Comparison of ENCODE assay signal across 12 mouse cellular contexts in genomic region chr7:130257991-130258703, GRCm38 (mm10).
DNase-seq lines count a peak whose midpoint lies in the region; ATAC-seq and TF ChIP-seq lines count a peak whose summit lies in the region.
"Had no signal": no experiment of that assay in that cellular context is flagged by ENCODE, and none has a peak within 500 bp of the region (broad histone marks: within the 10 kb centered on the region; RNA-seq: fewer than 3 reads in every experiment).

No protein-coding gene starts in this region.

- WGBS in heart, embryonic 16.5 days: 55% methylated on average over 8 of the region's 8 CpGs
- WGBS in heart, adult 2 months: 74% methylated on average over 8 of the region's 8 CpGs
- 10% methylated on average over 8 of the region's 8 CpGs for WGBS in embryonic facial prominence, embryonic 12.5 days
- WGBS in hindbrain, embryonic 15.5 days: 21% methylated on average over 8 of the region's 8 CpGs
- WGBS in neural tube, embryonic 12.5 days: 10% methylated on average over 8 of the region's 8 CpGs

- TF ChIP-seq POLR2A in heart, adult 2 months (IDR thresholded peaks at IDR 0.05; ENCODE audit: insufficient read depth, low read depth, low read length): no peak

- no peak for TF ChIP-seq CTCF in heart, adult 2 months (IDR thresholded peaks at IDR 0.05)

- peak overlapping the region; percentile 26; the same call in 1 of the 2 replicates for H3K4me2 ChIP-seq in heart, embryonic 16.5 days (ENCODE audit: low read depth, low read length)
- H3K4me2 ChIP-seq in embryonic facial prominence, embryonic 12.5 days (replicated peaks): peak overlapping the region; percentile 77
- H3K4me2 ChIP-seq in hindbrain, embryonic 15.5 days: peak overlapping the region; percentile 94
- peak overlapping the region; percentile 88 for H3K4me2 ChIP-seq in neural tube, embryonic 12.5 days (replicated peaks)
- H3K4me2 ChIP-seq: liver, embryonic 15.5 days had no signal

- H3K4me1 ChIP-seq in heart, embryonic 16.5 days (ENCODE audit: control insufficient read depth, insufficient read depth, low read length): no peaks in the 10 kb centered on the region
- H3K4me1 ChIP-seq in heart, adult 2 months (ENCODE audit: control insufficient read depth, insufficient read depth, low read length): no peaks in the 10 kb centered on the region
- H3K4me1 ChIP-seq in embryonic facial prominence, embryonic 12.5 days: peaks cover 69% of the 10 kb centered on the region
- H3K4me1 ChIP-seq in hindbrain, embryonic 15.5 days (replicated peaks): peaks cover 51% of the 10 kb centered on the region
- peaks cover 60% of the 10 kb centered on the region for H3K4me1 ChIP-seq in neural tube, embryonic 12.5 days
- H3K4me1 ChIP-seq: liver, embryonic 15.5 days had no signal

- ATAC-seq in heart, embryonic 16.5 days (replicated peaks; ENCODE audit: extremely low read depth, insufficient read depth, low FRiP score): no peak
- no peak for ATAC-seq in embryonic facial prominence, embryonic 12.5 days (ENCODE audit: insufficient number of reproducible peaks, insufficient read depth, low FRiP score, low TSS enrichment)
- no peak for ATAC-seq in hindbrain, embryonic 15.5 days (ENCODE audit: low FRiP score, low read depth)
- ATAC-seq in neural tube, embryonic 12.5 days (ENCODE audit: low FRiP score, low read depth): no peak

- no peak overlapping the region for H3K4me3 ChIP-seq in heart, embryonic 16.5 days (ENCODE audit: low read length)
- no peak overlapping the region for H3K4me3 ChIP-seq in heart, adult 2 months
- peak overlapping the region; percentile 13; the same call in 1 of the 2 replicates for H3K4me3 ChIP-seq in embryonic facial prominence, embryonic 12.5 days
- H3K4me3 ChIP-seq in hindbrain, embryonic 15.5 days: no peak overlapping the region
- no peak overlapping the region for H3K4me3 ChIP-seq in neural tube, embryonic 12.5 days
- H3K4me3 ChIP-seq: liver, embryonic 15.5 days had no signal

- H3K79me2 ChIP-seq in heart, adult 2 months (replicated peaks; ENCODE audit: control insufficient read depth, insufficient read depth, low read length): no peaks in the 10 kb centered on the region

- DNase-seq in heart, adult 2 months: no peak
- no peak for DNase-seq in adipocyte (ENCODE audit: low spot score)
- no peak for DNase-seq in cerebellum, postnatal 36 days
- DNase-seq in gastrocnemius, postnatal 4 days (ENCODE audit: low spot score in 2 of 2): no peak
- DNase-seq: cerebellum, adult 9-11 months; gastrocnemius, postnatal 14 days; kidney, postnatal 4 days had no signal

- H3K9me3 ChIP-seq in heart, embryonic 16.5 days (replicated peaks; ENCODE audit: control insufficient read depth, low read length): no peaks in the 10 kb centered on the region
- no peaks in the 10 kb centered on the region for H3K9me3 ChIP-seq in embryonic facial prominence, embryonic 12.5 days
- no peaks in the 10 kb centered on the region for H3K9me3 ChIP-seq in hindbrain, embryonic 15.5 days
- no peaks in the 10 kb centered on the region for H3K9me3 ChIP-seq in neural tube, embryonic 12.5 days
- H3K9me3 ChIP-seq: liver, embryonic 15.5 days had no signal

- no peaks in the 10 kb centered on the region for H3K36me3 ChIP-seq in heart, embryonic 16.5 days (ENCODE audit: control insufficient read depth, insufficient read depth)
- H3K36me3 ChIP-seq in heart, adult 2 months (ENCODE audit: control insufficient read depth, insufficient read depth, low read length): no peaks in the 10 kb centered on the region
- H3K36me3 ChIP-seq in embryonic facial prominence, embryonic 12.5 days: 0 out of 2 replicates have a peak, but pooled peaks cover 17% of the 10 kb centered on the region
- H3K36me3 ChIP-seq in hindbrain, embryonic 15.5 days: no peaks in the 10 kb centered on the region
- peaks cover 3% of the 10 kb centered on the region; the same call in 1 of the 2 replicates for H3K36me3 ChIP-seq in neural tube, embryonic 12.5 days
- H3K36me3 ChIP-seq: liver, embryonic 15.5 days had no signal

- no peak for TF ChIP-seq EP300 in heart, adult 2 months (IDR thresholded peaks at IDR 0.05; ENCODE audit: insufficient read depth, low read depth, low read length)

- no peaks in the 10 kb centered on the region for H3K27me3 ChIP-seq in heart, embryonic 16.5 days (ENCODE audit: control insufficient read depth, insufficient read depth, low read length)
- no peaks in the 10 kb centered on the region for H3K27me3 ChIP-seq in heart, adult 2 months (ENCODE audit: control insufficient read depth, insufficient read depth, low read length)
- H3K27me3 ChIP-seq in embryonic facial prominence, embryonic 12.5 days: 0 out of 2 replicates have a peak, but pooled peaks cover 3% of the 10 kb centered on the region
- H3K27me3 ChIP-seq in hindbrain, embryonic 15.5 days: no peaks in the 10 kb centered on the region
- no peaks in the 10 kb centered on the region for H3K27me3 ChIP-seq in neural tube, embryonic 12.5 days (replicated peaks)

- intact Hi-C loops in heart, adult 2 months (cut with DNase I): no loop called here

- no peak overlapping the region for H3K9ac ChIP-seq in heart, embryonic 16.5 days (ENCODE audit: low read length)
- H3K9ac ChIP-seq in heart, adult 2 months (ENCODE audit: low read depth, low read length): no peak overlapping the region
- no peak overlapping the region for H3K9ac ChIP-seq in embryonic facial prominence, embryonic 12.5 days
- H3K9ac ChIP-seq in hindbrain, embryonic 15.5 days: no peak overlapping the region
- no peak overlapping the region for H3K9ac ChIP-seq in neural tube, embryonic 12.5 days
- H3K9ac ChIP-seq: liver, embryonic 15.5 days had no signal

- H3K27ac ChIP-seq in heart, embryonic 16.5 days (ENCODE audit: low read length): no peak overlapping the region
- H3K27ac ChIP-seq in heart, adult 2 months: no peak overlapping the region
- H3K27ac ChIP-seq in embryonic facial prominence, embryonic 12.5 days: peak overlapping the region; percentile 41; the same call in 1 of the 2 replicates
- H3K27ac ChIP-seq in hindbrain, embryonic 15.5 days (replicated peaks): no peak overlapping the region
- H3K27ac ChIP-seq in neural tube, embryonic 12.5 days: no peak overlapping the region
- H3K27ac ChIP-seq: liver, embryonic 15.5 days had no signal

Comparison
In these comparisons a context has a peak if more than half of its experiments do, and no peak if none do; other contexts are left out.
1. H3K4me2 ChIP-seq: peak in every context shown above with its lines; median percentile 94 in hindbrain, embryonic 15.5 days; 88 in neural tube, embryonic 12.5 days; 77 in embryonic facial prominence, embryonic 12.5 days; 26 in heart, embryonic 16.5 days.